Mouse (Mus musculus): Measurements from ENCODE around the gene Wfdc21. TPM values are rescaled to one million over a fixed set of nuclear protein-coding genes. Genes with fewer than 3 reads are reported as not detected.

Gene Wfdc21
- polyA plus RNA-seq (2012; rRNA removed): 0.17 and 0.24 TPM in 2 replicates

GRCm38 (mm10) chr11:83746681-83747080, at the start of gene Wfdc21:
Wfdc21 (plus strand) TSS chr11:83746940.

GRCm38 (mm10) chr11:83703705-83704104, 43.0 kb upstream of the Wfdc21 start, which contains the start of gene Wfdc17:
Wfdc17 (plus strand) TSS chr11:83703991.

GRCm38 (mm10) chr11:83708715-83709114, 38.0 kb upstream of the Wfdc21 start, which contains the start of gene Wfdc18:
Wfdc18 (plus strand) TSS chr11:83709015.

DNA sequence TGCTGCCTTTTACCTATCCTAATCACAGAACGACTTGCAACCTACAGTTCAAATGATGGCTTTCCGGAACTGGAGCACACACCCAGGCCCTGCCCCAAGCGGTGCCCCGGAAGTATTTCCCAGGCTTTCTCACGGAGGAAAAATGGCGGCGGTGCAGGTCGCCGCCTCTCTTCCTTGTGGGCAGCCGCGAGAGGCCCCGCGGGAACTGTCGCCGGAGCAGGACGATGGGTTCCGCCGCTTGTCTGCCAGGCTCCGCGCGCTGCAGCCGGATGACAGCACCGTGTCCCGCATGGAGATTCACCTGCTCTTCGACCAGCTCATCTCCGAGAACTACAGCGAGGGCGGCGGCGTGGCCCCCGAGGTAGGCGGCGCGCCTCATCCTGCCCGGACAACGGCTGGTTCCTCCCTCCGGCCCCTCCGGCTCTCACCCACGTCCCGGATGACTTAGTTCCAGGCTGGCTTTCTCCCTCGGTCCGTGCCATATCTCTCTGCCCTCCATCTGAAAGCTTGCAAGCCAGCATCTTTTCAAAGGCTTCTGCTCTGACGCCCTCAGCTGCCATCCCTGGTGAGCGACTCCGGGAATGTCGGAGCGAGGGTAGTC, 6.9 kb downstream of the Wfdc21 start, which contains the start of gene Heatr6:
Heatr6 (plus strand) TSS at position 116 of the 601 bp plus-strand sequence.

Other genes with a start within 250 kb of the Wfdc21 start
- not detected in 2 replicates for gene Heatr9, start 224.8 kb upstream of the Wfdc21 start, polyA plus RNA-seq (2012; rRNA removed)
- 0.65 and 2.0 TPM in 2 replicates for gene Ccl5, start 216.4 kb upstream of the Wfdc21 start, polyA plus RNA-seq (2012; rRNA removed)
- gene Ccl9, start 168.3 kb upstream of the Wfdc21 start, polyA plus RNA-seq (2012; rRNA removed): 2.4 and 4.1 TPM in 2 replicates
- gene Ccl6, start 153.9 kb upstream of the Wfdc21 start, polyA plus RNA-seq (2012; rRNA removed): 1.4 and 2.4 TPM in 2 replicates
- not detected in 2 replicates for gene Rpl9-ps1, start 101.3 kb upstream of the Wfdc21 start, polyA plus RNA-seq (2012; rRNA removed)
- gene Ccl3, start 97.6 kb upstream of the Wfdc21 start, polyA plus RNA-seq (2012; rRNA removed): 6.2 and 7.1 TPM in 2 replicates
- gene Ccl4, start 84.4 kb upstream of the Wfdc21 start, polyA plus RNA-seq (2012; rRNA removed): 4.9 and 7.8 TPM in 2 replicates
- 0.44 and 0.90 TPM in 2 replicates for gene Wfdc17, start 42.9 kb upstream of the Wfdc21 start, polyA plus RNA-seq (2012; rRNA removed)
- gene Wfdc18, start 37.9 kb upstream of the Wfdc21 start, polyA plus RNA-seq (2012; rRNA removed): 0.35 TPM in 1 of 2 replicates, not detected in the other
- 31.5 and 36.8 TPM in 2 replicates for gene Heatr6, start 6.8 kb downstream of the Wfdc21 start, polyA plus RNA-seq (2012; rRNA removed)
- 0.08 and 0.14 TPM in 2 replicates for gene Hnf1b, start 103.1 kb downstream of the Wfdc21 start, polyA plus RNA-seq (2012; rRNA removed)
- 19.7 and 21.7 TPM in 2 replicates for gene Ddx52, start 195.1 kb downstream of the Wfdc21 start, polyA plus RNA-seq (2012; rRNA removed)
- 26.2 and 28.9 TPM in 2 replicates for gene Synrg, start 217.5 kb downstream of the Wfdc21 start, polyA plus RNA-seq (2012; rRNA removed)

Data from central nervous system, embryonic 14 days (tissue).